Comparison of ENCODE assay signal across 9 mouse cellular contexts in genomic region chr6:70956936-70957335, GRCm38 (mm10). TPM values are rescaled to one million over a fixed set of nuclear protein-coding genes. Genes with fewer than 3 reads are reported as not detected.
A peak's percentile ranks its signal among the peaks of the same experiment; 100 is the strongest.
DNase-seq lines count a peak whose midpoint lies in the region; ATAC-seq and TF ChIP-seq lines count a peak whose summit lies in the region.
"Had no signal": no experiment of that assay in that cellular context is flagged by ENCODE, and none has a peak within 500 bp of the region (broad histone marks: within the 10 kb centered on the region; RNA-seq: fewer than 3 reads in every experiment).

No protein-coding gene starts in this region.

- ATAC-seq in kidney, embryonic 16.5 days (ENCODE audit: low FRiP score, low TSS enrichment): no peak; the same call in 1 of the 2 replicates
- ATAC-seq in forebrain, embryonic 11.5 days (replicated peaks; ENCODE audit: low FRiP score): peak; percentile 37
- ATAC-seq in limb, embryonic 14.5 days (ENCODE audit: low FRiP score, low read depth): no peak
- no peak; the same call in 1 of the 2 replicates for ATAC-seq in frontal cortex, adult (ENCODE audit: low TSS enrichment)

- WGBS in kidney, embryonic 16.5 days: 1% methylated on average over 34 of the region's 34 CpGs
- WGBS in kidney, adult 2 months: 2% methylated on average over 34 of the region's 34 CpGs
- WGBS in forebrain, embryonic 11.5 days: under 1% methylated on average over 33 of the region's 34 CpGs
- under 1% methylated on average over 34 of the region's 34 CpGs for WGBS in limb, embryonic 14.5 days

- H3K27ac ChIP-seq in kidney, embryonic 16.5 days (ENCODE audit: low read length): no peak overlapping the region
- no peak overlapping the region for H3K27ac ChIP-seq in kidney, adult 2 months (ENCODE audit: insufficient read depth, low read depth, low read length)
- no peak overlapping the region for H3K27ac ChIP-seq in forebrain, embryonic 11.5 days (ENCODE audit: low read depth, low read length)
- no peak overlapping the region for H3K27ac ChIP-seq in limb, embryonic 14.5 days (replicated peaks; ENCODE audit: low read depth, low read length)
- H3K27ac ChIP-seq: liver, embryonic 14.5 days had no signal

- no peak for TF ChIP-seq POLR2A in kidney, adult 2 months (IDR thresholded peaks at IDR 0.05; ENCODE audit: low read depth, low read length)
- no peak for TF ChIP-seq POLR2A in limb, embryonic 14.5 days (IDR thresholded peaks at IDR 0.05; ENCODE audit: borderline replicate concordance, extremely low read depth, insufficient read depth, insufficient read length)

- no peak for DNase-seq in kidney, adult 2 months
- peak; percentile 52 for DNase-seq in R1 (ENCODE audit: low read depth, low spot score)
- DNase-seq in forebrain, embryonic 11.5 days (ENCODE audit: low spot score): no peak
- DNase-seq in limb, embryonic 14.5 days (ENCODE audit: low spot score): no peak
- DNase-seq in ovary, adult 18-20 months (ENCODE audit: low spot score): no peak
- DNase-seq in urinary bladder, adult 2 months (ENCODE audit: low spot score): no peak

- H3K4me2 ChIP-seq in kidney, embryonic 16.5 days (replicated peaks; ENCODE audit: low read depth, low read length): peak overlapping the region; percentile 88
- H3K4me2 ChIP-seq in forebrain, embryonic 11.5 days (ENCODE audit: low read depth, low read length, severe bottlenecking): peak overlapping the region; percentile 89
- peak overlapping the region; percentile 99 for H3K4me2 ChIP-seq in limb, embryonic 14.5 days (replicated peaks; ENCODE audit: low read depth, low read length, severe bottlenecking)

- H3K4me3 ChIP-seq in kidney, embryonic 16.5 days (ENCODE audit: low read length): peak overlapping the region; percentile 53
- no peak overlapping the region for H3K4me3 ChIP-seq in kidney, adult 2 months (ENCODE audit: insufficient read depth, low read depth, low read length)
- H3K4me3 ChIP-seq in forebrain, embryonic 11.5 days (ENCODE audit: low read depth, low read length): peak overlapping the region; percentile 44
- H3K4me3 ChIP-seq in limb, embryonic 14.5 days (replicated peaks; ENCODE audit: low read length): peak overlapping the region; percentile 50

- peak overlapping the region; percentile 44; the same call in 1 of the 2 replicates for H3K9ac ChIP-seq in kidney, embryonic 16.5 days (replicated peaks; ENCODE audit: low read length)
- no peak overlapping the region; the same call in 1 of the 2 replicates for H3K9ac ChIP-seq in forebrain, embryonic 11.5 days (ENCODE audit: low read length)
- peak overlapping the region; percentile 44 for H3K9ac ChIP-seq in limb, embryonic 14.5 days (ENCODE audit: low read depth, low read length, severe bottlenecking)
- H3K9ac ChIP-seq: liver, embryonic 14.5 days had no signal

- TF ChIP-seq CTCF in kidney, adult 2 months (conservative IDR thresholded peaks at IDR 0.05; ENCODE audit: insufficient read depth, insufficient read length, low read depth, low read length): no peak

- H3K27me3 ChIP-seq in kidney, embryonic 16.5 days (ENCODE audit: insufficient read depth, low read length): peaks cover 70% of the 10 kb centered on the region
- H3K27me3 ChIP-seq in kidney, adult 2 months (replicated peaks; ENCODE audit: control insufficient read depth, insufficient read depth, low read length): no peaks in the 10 kb centered on the region; the same call in none of the 2 replicates
- peaks cover 56% of the 10 kb centered on the region for H3K27me3 ChIP-seq in forebrain, embryonic 11.5 days (ENCODE audit: control insufficient read depth, insufficient read depth, low read length)
- H3K27me3 ChIP-seq in limb, embryonic 14.5 days (ENCODE audit: control insufficient read depth, insufficient read depth, low read length): peaks cover 63% of the 10 kb centered on the region

- peaks cover 15% of the 10 kb centered on the region; the same call in 1 of the 2 replicates for H3K4me1 ChIP-seq in kidney, embryonic 16.5 days (ENCODE audit: insufficient read depth, low read length)
- H3K4me1 ChIP-seq in kidney, adult 2 months (ENCODE audit: control insufficient read depth, insufficient read depth, low read length): no peaks in the 10 kb centered on the region
- H3K4me1 ChIP-seq in forebrain, embryonic 11.5 days (replicated peaks; ENCODE audit: control insufficient read depth, insufficient read depth, low read length): peaks cover 8% of the 10 kb centered on the region; the same call in 1 of the 2 replicates
- H3K4me1 ChIP-seq in limb, embryonic 14.5 days (ENCODE audit: control insufficient read depth, insufficient read depth, low read length): peaks cover 12% of the 10 kb centered on the region

- H3K36me3 ChIP-seq in kidney, embryonic 16.5 days (ENCODE audit: insufficient read depth, low read length): no peaks in the 10 kb centered on the region
- H3K36me3 ChIP-seq in kidney, adult 2 months (ENCODE audit: control insufficient read depth, insufficient read depth, low read length): no peaks in the 10 kb centered on the region
- no peaks in the 10 kb centered on the region for H3K36me3 ChIP-seq in forebrain, embryonic 11.5 days (ENCODE audit: control insufficient read depth, insufficient read depth, low read length)
- H3K36me3 ChIP-seq in limb, embryonic 14.5 days (ENCODE audit: control insufficient read depth, insufficient read depth, low read length): no peaks in the 10 kb centered on the region

- no peaks in the 10 kb centered on the region for H3K9me3 ChIP-seq in kidney, embryonic 16.5 days (ENCODE audit: low read length)
- no peaks in the 10 kb centered on the region for H3K9me3 ChIP-seq in forebrain, embryonic 11.5 days (ENCODE audit: control insufficient read depth, low read length)
- no peaks in the 10 kb centered on the region for H3K9me3 ChIP-seq in limb, embryonic 14.5 days (ENCODE audit: control insufficient read depth, low read length)

RNA-seq across cellular contexts. Expression of gene Foxi3, which starts 0.6 kb away (rescaled TPM):
- polyA plus RNA-seq in kidney, embryonic 16.5 days (2015; fragmentation: Nextera tagmentation; extraction: Ambion mirVana): not detected in 2 replicates
- not detected in 2 replicates for polyA plus RNA-seq in kidney, adult 2 months (2012; rRNA removed)
- polyA plus RNA-seq in forebrain, embryonic 11.5 days (2014; fragmentation: Nextera tagmentation; extraction: Ambion mirVana): not detected in 2 replicates
- polyA plus RNA-seq in limb, embryonic 14.5 days (2012; rRNA removed): 1.6 and 1.8 TPM in 2 replicates
- 0.39 and 0.77 TPM in 2 replicates for polyA plus RNA-seq in limb, embryonic 14.5 days (2014; fragmentation: Nextera tagmentation; extraction: Ambion mirVana)
- not detected in 2 replicates for polyA plus RNA-seq in urinary bladder, adult 2 months (2012; rRNA removed)
- polyA plus RNA-seq: liver, embryonic 14.5 days had no signal

RNA-seq across cellular contexts. Expression of gene Tex37, which starts 38.2 kb away (rescaled TPM):
- not detected in 2 replicates for polyA plus RNA-seq in kidney, embryonic 16.5 days (2015; fragmentation: Nextera tagmentation; extraction: Ambion mirVana)
- polyA plus RNA-seq in kidney, adult 2 months (2012; rRNA removed): 0.39 TPM in 1 of 2 replicates, not detected in the other
- polyA plus RNA-seq in forebrain, embryonic 11.5 days (2014; fragmentation: Nextera tagmentation; extraction: Ambion mirVana): not detected in 2 replicates
- polyA plus RNA-seq in limb, embryonic 14.5 days (2012; rRNA removed): not detected in 2 replicates
- not detected in 2 replicates for polyA plus RNA-seq in limb, embryonic 14.5 days (2014; fragmentation: Nextera tagmentation; extraction: Ambion mirVana)
- not detected in 2 replicates for polyA plus RNA-seq in urinary bladder, adult 2 months (2012; rRNA removed)
- polyA plus RNA-seq: liver, embryonic 14.5 days had no signal
